Mouse (Mus musculus) adipocyte (in vitro differentiated cells): ENCODE measurements around the gene Cyb561d2.
A peak's percentile ranks its signal among the peaks of the same experiment; 100 is the strongest.
"Not testable (repeated sequence)": the region's sequence is repeated elsewhere in the genome, so short reads cannot be mapped to it uniquely, and the experiment has no call there.

Experiments used
- DNase-seq: peaks from one replicate; pipeline ENCODE4 v3.0.0-alpha.2; 2016; ENCODE audit warnings: low spot score

Cyb561d2 gene

GRCm38 (mm10) chr9:107541474-107542351 is at the start of gene Cyb561d2, which contains the start of gene Nprl2:
Gene Cyb561d2 (minus strand): TSS chr9:107542193.
Gene Nprl2 (plus strand): TSS chr9:107542226.
- DNase-seq, result peak; percentile 94

- DNase-seq, result no peak
These were observed 48.7 kb upstream of the Cyb561d2 start for GRCm38 (mm10) chr9:107590773-107591060.

- DNase-seq, result no peak
These were observed 48.2 kb upstream of the Cyb561d2 start for GRCm38 (mm10) chr9:107590058-107590772.

DNA sequence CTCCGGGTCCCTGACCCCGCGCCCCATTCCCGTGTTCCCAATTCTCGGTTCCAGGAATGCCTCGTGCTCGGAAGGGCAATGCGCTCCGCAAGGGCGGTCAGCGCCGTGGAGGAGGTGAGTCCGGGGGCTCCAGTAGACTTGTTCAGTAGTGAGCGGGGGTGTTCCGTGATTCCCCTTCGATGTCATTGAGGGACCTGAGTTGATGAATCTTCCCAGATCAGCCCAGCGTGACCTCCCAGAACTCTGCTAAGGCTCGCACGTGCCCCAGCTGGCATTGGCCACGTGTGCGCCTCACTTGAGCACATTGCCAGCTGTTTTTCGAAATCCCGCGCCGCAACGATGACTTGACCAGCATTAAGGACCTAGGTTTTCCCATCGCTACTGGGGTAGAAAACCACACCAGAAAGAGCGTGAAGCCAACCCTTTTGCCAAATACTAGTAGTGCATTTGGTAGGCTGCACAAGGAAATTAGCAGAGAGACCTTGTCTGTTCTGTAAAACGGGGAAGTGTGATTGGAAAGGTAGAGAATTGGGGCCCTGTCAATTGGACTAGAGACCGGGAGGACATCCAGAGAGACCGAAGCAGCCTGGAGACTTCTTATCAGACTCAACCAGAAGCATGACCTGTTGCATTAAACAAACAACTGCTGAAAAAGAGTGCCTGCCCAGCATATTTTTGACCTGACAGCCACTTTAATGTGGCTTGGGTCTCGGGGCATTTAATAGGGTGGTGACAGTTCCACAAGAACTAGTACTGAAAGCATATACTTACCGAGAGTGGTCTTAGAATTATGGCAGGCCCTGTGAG is 46.0 kb upstream of the Cyb561d2 start:
- peak; percentile 76 for DNase-seq

GRCm38 (mm10) chr9:107586974-107587832 is 45.2 kb upstream of the Cyb561d2 start, which contains the start of gene Ifrd2:
Gene Ifrd2 (plus strand): TSS chr9:107587642.
- DNase-seq, result peak; percentile 97

- DNase-seq, result no peak
These were observed 44.5 kb upstream of the Cyb561d2 start for GRCm38 (mm10) chr9:107586504-107586903.

DNA sequence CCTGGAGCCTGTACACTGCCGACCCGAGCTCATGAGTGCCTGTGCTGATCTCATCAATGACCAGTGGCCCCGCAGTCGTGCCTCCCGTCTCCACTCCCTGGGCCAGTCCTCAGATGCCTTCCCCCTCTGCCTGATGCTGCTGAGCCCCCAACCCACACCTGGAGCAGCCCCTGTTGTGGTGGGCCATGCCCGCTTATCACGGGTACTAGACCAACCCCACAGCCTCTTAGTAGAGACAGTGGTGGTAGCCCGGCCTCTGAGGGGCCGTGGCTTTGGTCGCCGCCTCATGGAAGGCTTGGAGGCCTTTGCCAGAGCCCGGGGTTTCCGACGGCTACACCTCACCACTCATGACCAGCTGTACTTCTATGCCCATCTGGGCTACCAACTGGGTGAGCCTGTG is 41.2 kb upstream of the Cyb561d2 start:
- DNase-seq, result no peak

DNA sequence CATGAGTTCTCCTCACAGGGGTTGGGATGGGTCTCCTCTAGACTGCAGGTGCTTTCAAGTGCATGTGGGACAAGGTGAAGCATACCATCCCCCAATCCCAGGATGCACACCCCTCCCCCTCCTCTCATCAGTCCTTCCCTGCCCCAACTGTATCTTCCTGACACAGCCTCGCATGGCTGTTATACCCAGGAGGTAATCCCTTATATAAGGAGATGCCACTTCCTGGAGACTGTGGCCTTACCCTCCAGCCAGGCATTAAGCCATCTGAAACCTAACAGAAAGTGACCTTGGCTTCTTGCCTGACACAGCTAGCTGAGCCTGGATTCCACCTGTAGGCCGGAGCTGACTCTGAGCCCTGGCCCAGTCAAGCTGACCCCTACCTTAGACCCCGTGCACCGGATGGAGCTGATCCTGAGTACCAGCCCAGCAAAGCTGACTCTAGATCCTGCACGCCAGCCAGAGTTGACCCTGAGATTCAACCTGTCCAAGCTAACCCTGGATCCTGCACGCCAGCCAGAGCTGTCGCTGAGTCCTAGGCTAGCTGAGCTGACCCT is 40.6 kb upstream of the Cyb561d2 start:
- DNase-seq, result no peak

DNA sequence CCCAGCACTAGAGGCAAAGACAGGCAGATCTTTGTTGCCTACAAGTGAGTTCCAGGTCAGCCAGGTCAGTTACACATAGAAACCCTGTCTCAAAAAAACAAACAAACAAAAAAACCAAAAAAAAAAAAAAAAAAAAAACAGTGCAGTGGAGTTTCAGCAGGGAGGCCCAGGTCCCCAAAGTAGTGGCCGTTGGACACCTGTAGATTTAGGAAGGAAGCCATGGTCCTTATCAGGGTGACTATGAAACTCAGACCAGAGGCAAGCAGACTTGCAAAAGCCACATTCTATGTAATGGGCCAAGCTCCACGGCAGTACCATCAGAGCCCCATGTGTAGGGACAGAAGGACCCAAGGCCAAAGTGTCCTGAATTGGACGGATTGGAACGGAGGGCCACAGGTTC is 39.6 kb upstream of the Cyb561d2 start:
- DNase-seq, result no peak

DNA sequence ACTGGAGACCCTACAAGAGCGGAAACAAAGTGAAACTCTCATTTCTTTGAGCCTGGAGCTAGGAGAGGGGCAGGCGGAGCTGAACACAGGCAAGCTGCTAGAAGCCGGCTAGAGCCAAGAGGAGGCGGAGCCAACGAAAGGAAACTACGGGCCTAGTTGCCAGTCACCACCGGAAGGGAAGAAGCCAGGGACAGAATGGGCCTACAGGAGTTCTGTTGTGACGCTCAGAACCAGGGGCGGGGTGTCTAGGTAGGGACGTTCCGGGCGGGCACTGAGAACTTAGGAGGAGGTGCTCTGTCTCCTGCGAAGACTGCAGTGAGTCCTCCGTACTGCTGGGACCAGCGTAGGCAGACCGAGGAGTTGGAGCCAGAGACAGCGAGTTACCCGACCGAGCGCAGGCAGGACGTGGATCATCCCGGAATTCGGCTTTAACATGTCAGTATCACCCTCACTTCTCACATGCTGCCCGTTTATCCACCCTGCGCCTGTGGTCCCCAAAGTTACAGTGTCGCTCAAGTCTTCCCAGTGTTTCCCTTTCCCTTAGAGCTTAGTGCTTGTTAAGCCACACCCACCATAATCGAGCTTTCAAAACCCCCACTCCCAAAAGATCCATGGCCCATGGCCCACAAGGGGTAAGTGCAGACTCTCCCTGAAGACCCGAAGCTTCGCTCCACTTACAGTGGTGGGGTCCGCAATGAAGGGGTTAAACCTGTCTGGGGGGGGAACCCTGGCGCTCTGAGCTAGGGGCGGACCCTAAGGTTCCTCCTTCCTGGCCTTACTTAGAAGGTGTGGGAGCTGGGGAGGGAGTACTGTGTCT is 38.7 kb upstream of the Cyb561d2 start, which contains the start of gene Hyal3:
Hyal3 (plus strand) TSS at position 318 of the 817 bp plus-strand sequence.
- DNase-seq, result peak; percentile 93

DNA sequence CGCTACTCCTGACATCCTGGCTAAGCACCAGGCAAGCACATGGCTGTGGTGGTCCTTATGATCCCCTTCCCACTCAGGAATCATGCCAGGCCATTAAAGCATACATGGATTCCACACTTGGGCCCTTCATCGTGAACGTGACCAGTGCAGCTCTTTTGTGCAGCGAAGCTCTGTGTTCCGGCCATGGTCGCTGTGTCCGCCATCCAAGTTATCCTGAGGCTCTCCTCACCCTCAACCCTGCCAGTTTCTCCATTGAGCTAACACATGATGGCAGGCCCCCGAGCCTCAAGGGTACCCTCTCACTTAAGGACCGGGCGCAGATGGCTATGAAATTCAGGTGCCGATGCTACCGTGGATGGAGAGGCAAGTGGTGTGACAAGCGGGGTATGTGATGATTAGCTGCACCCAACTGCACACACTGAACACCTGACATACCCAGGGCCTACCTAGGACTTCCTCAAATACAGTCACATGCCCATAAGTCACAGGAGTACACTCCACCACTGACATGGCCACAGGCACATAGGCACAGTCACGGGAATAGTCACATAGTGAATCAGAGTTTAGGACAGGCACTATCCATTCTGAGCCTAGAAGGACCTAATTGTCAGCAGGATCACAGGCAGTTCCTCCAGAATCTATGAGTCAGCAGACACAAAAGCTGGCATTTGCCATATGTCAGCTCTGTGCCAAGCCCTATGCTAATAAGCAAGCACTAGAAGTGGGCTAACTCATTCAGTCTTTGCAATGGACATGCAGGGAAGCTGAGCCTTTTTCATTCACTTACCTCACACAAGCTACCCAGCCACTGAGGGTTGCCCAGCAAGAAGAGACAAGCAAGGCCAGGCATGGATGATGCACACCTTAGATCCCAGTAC is 37.3 kb upstream of the Cyb561d2 start:
- peak; percentile 48 for DNase-seq

- no peak for DNase-seq
These were observed 36.6 kb upstream of the Cyb561d2 start, which contains the start of gene Naa80 for GRCm38 (mm10) chr9:107578587-107578986. Gene Naa80 (plus strand): TSS chr9:107578887.

GRCm38 (mm10) chr9:107577871-107578270 is 35.9 kb upstream of the Cyb561d2 start:
- no peak for DNase-seq

- peak; percentile 54 for DNase-seq
These were observed 34.5 kb upstream of the Cyb561d2 start, which contains the start of gene Hyal1 for GRCm38 (mm10) chr9:107576357-107577107. Gene Hyal1 (plus strand): TSS chr9:107576927.

DNA sequence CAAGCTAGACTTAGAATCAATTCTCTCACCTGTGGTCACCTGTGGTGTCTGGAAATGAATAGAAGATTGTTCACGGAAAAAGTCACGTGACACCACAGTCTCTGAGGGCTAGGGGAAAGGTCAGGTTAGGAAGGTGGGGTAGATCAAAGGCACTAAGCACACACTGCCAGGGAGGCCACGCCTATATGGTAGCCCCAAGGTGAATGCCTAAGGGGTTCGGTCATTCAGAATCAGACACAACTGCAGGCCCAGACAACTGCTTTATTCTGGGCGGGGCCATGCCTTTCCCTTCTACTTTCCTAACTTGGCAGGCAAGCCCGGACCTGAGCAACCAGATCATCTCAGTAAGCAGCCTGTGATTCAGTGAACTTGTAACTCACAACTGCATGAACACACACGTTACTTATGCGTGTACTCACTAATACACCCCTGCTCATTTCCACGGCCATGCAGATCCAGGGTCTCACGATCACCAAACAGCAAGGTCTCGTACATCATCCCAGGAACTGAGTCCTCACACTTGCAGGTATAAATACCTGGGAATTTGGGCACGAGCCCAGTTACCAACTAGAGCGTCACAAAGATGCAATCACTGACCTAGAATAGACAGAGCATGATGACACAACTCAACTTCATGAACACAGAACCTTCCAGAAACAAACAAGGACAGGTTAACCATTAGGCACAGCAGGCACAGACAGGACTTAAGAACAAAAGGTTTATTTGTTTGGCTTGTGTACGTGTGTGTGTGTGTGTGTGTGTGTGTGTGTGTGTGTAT is 33.8 kb upstream of the Cyb561d2 start:
- DNase-seq, result no peak

- DNase-seq, result not testable (repeated sequence)
These were observed 31.8 kb upstream of the Cyb561d2 start for GRCm38 (mm10) chr9:107573774-107574173.

DNA sequence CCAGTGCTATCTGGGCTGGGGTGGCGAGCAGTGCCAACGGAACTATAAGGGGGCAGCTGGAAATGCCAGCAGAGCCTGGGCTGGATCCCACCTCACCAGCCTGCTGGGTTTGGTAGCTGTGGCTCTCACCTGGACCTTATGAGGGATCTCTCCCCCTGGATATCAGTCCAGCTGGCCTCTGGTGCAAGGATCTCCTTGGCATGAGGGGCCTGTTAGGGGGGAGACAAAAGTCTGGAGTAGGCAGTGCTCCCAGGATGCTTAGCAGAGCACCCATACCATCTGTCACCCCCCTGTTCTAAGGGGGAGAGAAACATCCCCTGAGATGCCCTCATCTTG is 30.3 kb upstream of the Cyb561d2 start:
- no peak for DNase-seq
